Mouse (Mus musculus): ENCODE data around the gene Cd180.
A peak's percentile ranks its signal among the peaks of the same experiment; 100 is the strongest.
"Not testable (repeated sequence)": the region's sequence is repeated elsewhere in the genome, so short reads cannot be mapped to it uniquely, and the experiment has no call there.

The Cd180 gene

DNA sequence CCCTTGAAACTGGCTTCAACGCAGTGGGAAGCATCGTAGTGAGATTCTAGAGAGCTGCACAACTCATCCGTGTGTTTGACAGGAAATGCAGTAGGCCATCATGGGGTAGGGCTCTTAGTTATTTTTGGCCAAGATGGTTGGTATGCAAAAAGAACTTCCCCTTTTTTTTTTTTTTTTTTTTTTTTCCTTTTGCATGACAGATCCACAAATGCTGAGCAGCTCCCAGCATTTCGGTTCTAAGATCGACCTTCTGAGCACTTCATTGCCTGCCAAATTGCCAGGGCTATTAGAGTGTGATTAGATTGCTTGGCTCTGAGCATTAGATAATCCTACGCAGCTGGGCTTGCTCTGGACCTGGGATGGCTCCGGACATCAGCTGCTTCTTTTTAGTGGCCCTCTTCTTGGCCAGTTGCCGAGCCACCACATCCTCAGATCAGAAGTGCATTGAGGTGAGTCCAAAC lies at the start of gene Cd180:
Gene Cd180 (plus strand): TSS at position 218 of the 461 bp plus-strand sequence.
- peak; percentile 54 for DNase-seq

DNA sequence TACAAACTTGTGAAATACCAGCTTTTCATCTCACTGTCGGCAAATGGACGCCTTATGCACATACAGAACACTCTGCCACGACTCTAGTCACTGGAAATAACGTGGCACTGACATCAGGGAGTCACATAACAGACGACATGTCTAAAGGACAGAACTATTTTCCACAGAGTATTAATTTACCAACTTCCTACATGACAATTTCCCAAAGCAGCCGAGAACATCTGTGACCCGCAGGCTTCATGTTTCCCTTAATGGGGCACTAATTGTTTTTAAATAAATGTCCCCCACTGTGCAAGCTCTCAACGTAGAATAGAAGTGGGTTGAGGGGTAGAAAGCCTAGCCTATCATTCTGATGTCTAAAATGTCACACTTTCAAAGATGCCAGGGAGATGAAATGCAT lies 49.0 kb upstream of the Cd180 start:
- DNase-seq: no peak

DNA sequence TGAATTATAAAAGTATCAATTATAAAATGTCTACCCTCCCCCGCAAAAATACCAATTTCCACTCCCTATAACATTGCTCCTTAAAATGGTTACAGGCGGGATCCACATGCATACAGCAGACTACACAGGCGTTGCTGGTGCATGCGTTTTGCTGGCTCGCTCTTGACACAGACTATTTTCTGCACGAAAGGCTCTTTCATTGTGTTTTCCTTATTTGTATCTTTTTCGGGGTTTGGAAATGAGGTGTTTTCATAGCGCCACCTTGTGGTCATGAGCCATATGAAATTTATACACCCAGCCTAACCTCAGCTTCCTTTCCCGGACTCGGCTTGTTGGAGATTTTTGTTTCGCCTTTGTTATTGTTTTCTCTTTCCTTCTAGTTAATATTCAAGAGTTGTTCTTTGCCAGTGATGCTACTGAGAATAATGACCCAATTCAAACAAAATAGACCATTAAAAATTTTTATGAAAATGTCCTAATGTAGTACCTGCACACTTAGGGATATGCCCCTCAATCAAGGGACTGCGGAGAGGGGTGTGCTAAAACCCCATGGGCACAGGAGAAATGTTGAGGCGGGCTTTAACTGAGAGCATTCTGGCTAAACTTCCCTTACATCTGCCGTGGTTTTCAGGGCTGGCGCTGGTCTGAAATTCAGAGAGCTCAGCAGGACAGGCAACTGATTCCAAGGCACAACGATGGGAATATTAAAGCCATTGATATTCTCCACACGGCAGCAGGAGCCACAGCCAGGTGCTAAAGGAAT lies 48.4 kb upstream of the Cd180 start:
- peak; percentile 89 for DNase-seq

DNA sequence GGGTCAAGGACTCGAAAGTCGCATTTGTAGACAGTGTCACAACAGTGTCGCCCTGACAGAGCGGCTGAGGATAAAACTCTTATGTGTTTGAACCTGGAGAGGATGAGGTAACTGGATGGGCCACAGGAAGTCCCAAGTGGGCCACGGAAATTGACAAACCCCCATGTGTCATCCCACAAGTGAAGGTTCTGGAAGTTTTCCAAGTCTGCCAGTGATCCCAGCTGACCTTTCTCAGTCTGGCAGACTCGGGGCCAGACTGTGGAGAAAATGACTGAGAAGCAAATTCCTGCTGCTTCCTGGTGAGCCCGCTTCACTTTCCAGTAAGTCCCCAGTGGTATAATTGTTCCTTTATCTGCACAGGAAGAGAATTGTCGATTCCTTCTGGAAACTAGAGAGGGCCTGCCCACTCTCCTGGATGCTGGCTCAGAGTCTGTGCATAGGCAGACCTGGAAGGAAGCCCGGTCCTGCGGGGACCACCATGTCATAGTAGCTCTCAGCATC lies 47.0 kb upstream of the Cd180 start:
- DNase-seq: peak; percentile 62

DNA sequence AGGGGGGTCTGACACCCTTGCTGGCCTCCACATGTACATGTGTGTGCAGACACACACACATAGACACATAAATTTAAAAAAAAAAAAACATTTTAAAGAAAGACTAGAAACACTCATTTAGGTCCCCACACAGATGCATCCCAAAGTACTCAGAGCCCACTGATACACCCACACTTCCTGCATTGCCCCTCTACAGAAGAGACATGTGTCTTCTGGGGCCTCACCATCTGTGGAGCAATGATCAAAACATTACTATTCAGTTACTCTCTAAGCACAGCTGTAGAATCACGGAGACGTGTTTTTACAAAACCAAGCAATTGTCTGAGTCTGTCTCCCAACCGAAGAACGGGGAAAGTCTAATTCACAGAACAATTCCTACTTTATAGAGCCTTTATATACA lies 45.8 kb upstream of the Cd180 start:
- DNase-seq: no peak

DNA sequence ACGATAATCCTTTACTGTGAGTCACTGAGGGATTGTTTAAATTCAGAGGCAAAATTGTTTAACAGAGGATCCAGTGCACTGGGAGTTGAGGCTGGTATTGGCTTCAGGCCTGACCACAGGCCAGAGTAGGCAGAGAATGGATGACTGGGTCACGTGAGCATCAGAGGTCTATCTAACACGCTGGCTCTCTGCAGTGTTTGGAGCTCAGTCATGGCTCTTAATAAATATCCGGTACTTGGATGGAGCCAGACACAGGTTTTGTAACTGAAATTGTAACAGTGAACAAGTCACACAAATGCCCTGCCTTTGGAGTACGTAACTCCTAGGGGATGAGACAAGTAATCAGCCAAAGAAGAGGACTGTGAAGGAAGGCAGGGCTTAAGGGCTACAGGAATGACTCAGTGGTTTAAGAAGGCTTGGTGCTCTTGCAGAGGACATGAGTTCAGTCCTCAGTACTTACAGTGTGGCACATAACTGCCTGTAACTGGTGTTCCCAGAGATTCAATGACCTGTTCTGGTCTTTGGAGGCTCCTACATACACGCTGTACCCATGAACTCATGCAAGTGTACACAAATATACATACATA lies 41.0 kb upstream of the Cd180 start:
- no peak for DNase-seq

DNA sequence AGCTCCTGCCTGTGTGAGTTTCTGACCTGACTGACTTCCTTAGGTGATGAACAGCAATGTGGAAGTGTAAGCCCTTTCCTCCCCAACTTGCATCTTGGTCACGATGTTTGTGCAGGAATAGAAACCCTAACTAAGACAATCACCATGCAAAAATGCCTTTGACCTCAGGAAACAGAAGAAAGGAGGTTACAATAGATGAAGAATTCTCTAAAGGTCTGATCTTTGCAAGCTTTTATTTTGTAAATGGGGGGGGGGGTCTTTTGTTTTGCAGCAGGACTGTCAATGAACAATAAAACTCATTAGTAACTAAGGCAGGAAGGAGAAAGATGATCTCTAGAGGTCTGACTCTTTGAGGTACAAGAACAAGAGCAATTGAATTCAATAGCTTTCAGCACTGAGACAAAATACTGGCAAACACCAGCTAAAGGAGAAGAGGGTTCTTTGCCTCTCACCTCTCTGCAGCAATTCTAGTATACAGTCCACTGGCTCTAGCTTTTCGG lies 38.2 kb upstream of the Cd180 start:
- no peak for DNase-seq

DNA sequence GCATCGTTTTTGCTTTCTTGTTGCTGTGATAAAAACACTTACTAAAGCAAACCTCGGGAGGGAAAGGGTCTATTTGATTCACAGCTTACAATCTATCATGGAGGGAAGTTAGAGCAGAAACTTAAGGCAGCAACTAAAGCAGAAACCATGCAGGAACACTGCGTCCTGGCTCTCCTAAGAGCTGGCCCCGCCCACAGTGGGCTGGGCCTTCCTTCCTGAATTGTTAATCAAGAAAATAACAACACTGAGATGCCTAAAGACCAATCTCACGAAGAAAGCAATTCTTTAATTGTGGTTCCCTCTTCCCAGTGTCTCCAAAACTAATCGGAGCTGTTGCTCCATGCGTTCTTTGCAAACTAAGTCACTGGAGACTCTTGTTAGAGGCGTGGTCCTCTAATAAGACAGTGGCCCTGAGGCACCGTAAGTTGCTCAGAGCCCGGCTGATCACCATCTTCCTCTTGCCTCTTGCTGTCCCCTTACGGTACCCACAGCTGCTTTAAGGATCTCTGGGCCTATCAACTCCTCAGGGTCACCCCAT lies 37.1 kb upstream of the Cd180 start:
- DNase-seq: peak; percentile 69

DNA sequence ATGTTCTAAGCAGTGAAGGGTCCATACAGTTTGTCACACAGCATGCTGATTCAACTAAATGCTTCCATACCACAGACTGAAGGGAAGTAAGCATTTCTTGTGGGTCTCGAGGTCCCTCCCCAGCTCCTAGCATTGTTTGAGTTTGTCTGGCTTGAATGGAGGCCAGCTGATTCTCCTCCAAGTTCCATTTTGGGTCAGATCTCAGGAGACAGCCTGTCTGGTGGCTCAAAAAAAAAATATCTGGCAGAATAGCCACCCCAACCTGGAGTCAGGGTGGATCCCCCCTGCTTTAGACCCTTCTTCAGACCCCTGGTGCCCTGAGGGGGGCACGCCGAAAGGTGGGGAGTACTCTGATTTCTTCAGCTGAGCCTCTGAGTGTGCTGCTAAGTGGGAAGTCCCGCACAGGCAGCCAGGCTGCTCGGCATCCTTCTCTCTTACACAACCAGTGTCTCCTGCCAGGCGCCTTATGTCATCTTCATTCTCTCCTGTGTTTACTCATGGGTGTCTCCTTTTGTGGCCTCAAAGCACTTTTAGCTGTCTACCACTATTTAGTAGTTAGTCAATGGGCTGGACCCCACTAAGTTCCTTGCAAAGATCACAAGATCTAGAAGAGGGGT lies 35.0 kb upstream of the Cd180 start:
- DNase-seq: peak; percentile 80

DNA sequence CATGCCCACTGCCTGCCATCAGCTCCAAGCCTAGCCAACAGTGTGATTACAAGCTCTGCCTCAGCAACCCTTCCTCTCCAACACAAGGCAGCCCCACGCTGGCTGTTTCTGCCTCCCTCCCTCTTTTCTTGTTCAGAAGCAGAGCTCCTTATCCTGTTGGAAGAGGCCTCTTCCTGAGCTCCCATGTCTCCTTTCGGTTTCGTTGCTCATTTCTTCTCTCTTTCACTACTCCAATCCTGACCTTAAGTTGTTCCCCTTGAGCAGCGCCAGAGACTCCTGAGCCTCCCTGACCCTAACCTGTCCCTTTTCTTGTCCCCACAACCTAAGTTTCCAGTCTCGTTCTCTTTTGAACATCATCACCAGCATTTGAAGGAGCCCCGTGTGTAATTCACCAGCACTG lies 29.3 kb upstream of the Cd180 start:
- no peak for DNase-seq

DNA sequence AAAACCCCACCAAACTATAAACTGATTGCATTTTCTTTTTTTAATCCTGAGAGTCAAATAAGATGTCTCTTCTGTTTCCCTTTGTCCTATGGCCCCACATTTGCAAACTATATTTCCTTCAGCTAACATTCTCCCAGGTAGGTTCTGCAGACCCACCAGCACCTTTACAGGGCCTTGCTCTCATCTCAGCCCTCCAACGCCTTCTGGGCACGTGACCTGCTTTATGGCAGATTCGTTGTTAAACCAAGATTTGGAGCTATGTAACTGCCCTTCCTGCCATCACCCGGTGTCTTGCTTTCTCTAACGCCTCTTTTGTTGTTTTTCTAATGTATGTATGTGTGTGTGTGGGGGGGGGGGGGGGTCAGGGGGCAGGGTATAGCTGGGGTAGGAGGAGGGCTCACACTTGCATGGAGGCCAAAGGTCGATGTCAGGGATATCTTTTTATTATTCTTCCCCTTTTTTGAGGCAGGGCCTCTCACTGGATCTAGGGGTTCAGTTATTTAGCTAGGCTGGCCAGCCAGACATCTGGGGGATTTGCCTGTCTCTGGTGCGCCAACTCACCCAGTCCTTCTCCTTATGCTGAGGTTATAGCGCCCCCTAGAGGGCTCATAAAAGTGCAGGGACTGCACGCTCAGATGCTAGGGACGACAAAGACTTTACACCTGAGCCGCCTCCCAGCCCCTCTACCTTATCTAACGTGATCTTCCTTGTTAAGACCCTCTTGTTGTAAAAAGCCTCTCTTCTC lies 28.3 kb upstream of the Cd180 start:
- DNase-seq: peak; percentile 76

DNA sequence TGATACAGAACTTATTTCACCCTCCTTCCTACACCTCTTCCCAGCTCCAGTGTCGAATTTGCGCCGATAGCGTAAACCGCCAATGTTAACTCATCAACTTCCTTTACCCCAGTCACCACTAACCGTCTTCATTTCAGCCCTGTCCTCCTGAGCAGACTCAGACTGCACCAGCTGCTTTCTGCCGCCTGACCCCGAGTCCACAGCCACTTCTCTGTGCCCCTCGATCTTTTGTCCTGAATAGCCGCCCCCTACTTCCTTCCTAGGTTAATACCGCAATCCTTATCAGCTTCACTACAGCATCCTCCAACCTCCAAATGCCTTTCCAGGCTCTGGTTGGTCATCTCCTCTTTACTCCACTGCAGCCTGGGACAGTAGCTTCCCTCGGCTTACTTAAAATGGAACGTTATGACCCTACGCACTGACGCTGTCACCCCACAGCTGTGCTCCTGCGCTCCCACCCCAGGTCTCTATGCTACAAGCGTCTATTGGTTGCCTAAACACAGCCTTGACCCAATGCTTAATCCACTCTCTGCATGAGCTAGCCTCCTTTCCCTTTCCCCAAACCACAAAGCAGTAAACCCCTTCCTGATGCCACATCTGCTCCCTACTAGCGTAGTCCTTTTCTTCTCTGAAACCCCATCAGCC lies 27.6 kb upstream of the Cd180 start:
- DNase-seq: no peak

DNA sequence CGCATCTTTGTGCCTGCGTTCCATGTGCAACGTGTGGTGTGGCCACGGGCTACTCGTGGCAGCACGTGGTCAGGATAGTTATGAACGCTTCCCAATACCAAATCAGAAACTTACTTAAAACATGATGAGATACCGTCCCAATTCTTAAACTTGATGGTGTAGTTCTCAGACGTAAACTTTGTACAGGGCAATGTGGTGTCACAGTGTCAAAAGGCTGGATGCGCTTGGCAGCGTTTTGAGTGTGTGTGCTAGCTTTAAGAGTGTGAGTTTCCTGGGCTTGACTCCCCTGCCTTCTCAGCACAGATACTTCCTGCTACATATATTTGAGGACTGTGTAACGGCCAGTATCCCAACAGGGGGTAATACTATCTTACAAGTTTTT lies 27.1 kb upstream of the Cd180 start:
- no peak for DNase-seq

DNA sequence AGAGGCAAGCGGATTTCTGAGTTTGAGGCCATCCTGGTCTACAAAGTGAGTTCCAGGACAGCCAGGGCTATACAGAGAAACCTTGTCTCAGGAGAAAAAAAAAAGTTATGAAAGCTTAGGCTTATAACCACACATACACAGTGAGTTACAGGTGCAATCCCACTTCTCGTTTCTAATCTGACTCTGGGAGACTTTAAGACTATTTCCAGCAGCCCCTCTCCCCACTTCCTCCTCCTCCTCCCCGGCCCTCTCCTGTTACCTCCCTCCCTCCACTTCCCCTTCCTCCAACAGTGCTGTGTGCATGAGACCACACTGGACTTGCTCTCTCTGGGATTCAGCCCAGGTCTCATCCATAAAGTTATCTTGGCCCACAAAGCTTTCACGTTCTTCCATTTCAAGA lies 26.6 kb upstream of the Cd180 start:
- peak; percentile 9 for DNase-seq

DNA sequence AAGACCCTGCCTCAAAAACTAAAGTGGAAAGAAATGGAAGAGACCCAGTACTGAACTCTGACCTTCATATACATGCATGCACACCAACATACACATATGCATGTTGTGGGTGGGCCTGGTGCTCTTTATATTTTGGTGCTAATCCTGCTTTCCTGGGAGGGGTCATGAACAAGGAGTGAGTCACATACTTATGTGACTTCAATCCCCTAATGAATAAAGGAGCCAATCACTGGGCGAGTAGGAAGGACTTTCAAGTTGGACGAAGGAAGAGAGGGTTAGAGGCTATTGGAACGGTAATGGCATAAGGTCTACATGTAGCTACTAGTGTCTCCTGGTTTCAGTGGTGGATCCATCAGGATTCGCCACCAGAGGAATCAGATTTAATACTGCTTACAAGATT lies 26.0 kb upstream of the Cd180 start:
- no peak for DNase-seq

DNA sequence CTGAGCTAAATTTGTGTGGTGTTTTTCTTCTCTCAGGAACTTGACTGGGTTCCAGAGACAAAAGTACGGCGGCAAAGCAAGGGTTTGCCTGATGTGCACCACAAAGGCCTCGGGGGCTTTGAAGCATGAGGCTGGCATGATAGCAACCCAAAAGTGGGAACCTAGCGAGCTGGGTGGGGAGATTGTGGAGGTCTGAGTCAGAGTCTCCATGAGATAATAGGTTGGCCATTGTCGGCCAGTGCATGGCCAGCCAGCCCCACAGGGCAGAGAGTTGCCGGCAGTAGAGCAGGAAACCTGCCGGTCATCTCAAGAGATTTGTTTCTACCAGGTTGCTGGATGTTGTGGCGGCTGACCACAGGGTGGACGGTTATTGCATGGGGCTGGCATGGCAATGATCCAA lies 25.5 kb upstream of the Cd180 start:
- DNase-seq: no peak

DNA sequence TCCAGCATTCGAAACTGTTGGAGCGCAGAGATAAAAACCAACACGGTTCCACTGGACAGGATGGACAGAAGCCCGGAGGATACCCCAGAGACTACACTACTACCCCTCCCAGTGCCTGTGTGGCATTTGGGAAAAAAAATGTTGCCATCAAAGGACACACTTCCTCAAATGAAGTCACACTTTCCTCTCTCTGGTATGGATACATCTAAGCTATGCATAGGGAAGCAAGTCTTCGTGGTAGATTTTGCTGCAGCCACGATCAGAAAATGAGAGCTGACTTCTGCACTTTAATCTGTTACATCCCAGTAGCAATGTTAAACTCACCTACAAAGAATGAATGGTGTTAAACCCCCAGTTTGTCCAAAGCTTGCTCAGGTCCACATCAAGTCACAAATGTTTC lies 24.4 kb upstream of the Cd180 start:
- no peak for DNase-seq

DNA sequence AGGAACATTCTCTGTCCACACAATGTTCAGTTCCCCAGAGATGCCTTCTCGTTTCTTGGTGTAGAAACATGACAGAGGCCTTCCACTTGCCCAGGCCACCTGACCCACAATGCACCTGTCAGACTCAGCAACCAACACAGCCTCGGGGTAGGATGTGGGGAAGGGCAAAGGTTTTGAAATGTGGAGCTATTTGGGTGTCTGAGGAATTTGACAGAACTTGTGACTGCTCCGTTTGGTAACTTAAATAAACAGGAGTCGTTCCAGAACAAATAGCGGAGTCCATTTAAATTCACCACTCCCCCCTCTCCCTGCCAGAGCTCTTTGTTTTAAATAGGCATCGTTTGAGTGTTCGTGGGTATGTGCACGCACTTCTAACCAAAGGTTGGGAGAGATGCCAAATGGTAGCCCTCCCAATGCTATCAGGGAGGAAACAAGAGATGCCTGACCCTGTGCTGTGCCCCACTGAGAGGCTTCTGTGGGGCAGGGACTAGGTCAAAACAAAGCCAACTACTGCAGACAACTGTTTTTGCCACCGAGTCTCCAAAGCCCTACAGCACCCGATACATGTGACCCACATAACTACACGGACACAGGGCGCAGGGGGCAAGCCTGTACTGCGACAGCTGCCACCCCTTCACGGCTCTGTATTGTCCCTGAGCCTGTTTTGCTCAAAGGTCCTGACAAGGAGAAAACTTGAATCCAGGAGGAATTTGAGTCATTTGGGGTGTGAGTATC lies 23.7 kb upstream of the Cd180 start:
- DNase-seq: peak; percentile 46

DNA sequence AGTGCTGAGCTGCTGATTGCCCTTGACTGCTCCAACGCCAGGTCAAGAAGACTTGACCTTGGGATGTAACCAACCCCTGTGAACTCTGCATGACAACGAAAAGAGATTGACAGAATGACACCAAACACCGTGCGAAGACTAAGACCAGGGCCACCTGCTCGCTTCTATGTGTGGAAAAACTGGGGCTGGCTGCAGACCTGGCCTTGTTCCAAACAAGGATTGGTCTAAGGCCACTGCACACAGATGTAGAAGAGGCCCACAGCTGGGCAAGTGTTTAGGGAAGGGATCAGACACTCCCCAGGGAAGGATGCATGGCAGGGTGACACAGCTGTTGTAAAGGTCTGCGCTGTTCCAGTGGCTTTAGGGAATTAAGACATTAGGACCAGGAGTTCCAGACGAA lies 22.9 kb upstream of the Cd180 start:
- no peak for DNase-seq

DNA sequence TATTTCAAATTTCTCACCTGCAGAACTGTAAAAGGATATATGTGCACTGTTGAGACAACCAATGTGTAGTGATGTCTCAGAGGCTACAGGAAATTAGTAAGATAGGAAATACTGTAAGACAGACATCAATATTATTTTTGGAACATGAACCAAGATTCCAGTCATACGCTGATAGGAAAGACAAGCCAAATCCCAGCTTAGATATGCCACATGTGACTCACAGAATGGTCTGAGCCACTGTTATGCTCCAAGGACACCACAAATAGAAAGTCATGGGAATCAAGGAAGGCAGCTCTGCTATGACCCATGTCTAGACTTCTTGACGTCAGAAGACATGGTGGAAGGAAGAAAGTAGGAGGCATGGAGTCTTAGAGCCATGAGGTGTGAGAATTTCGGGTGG lies 19.3 kb upstream of the Cd180 start:
- DNase-seq: no peak

DNA sequence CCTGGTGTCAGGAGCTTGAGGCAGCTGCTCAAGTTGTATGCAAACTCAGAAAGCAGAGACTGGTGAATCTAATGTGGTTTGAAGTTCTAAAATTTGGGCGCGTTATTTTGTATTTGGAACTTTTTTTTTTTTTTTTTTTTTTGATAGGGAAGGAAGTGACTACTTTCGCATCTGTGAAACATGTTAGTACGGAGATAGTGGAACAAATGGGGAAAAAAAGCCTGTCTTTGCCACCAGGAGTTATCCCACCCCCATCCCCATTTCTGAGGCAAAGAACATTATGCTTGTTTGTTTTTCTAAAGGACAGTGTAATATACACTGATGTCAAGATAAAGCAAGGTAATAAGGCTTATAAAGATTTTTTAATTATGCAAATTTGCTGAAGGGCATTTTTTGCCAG lies 15.8 kb upstream of the Cd180 start:
- DNase-seq: not testable (repeated sequence)

DNA sequence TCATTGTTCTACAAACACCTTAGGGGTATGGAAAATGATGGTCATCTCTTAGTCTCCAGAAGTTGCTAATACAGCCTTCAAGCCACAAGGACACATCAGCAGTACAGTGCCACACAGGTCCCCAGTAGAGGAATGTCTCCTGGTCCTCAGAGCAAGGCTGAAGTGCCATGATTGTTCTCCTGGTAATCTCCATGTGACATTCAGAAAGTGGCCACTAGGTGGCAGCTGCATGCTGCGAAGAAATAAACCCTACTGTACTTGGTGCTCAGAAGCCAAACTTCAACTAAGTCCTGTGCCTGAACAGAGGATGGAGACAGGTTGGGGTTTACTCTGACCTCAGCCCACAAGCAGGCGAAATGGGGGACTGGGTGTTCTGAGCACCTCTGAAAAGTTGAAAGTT lies 14.9 kb upstream of the Cd180 start:
- peak; percentile 93 for DNase-seq

Measured in lung, postnatal 36 days (tissue).